Mouse (Mus musculus): ENCODE results near the gene Axl. TPM values are rescaled to one million over a fixed set of nuclear protein-coding genes. Genes with fewer than 3 reads are reported as not detected.
"Not testable (repeated sequence)": the region's sequence is repeated elsewhere in the genome, so short reads cannot be mapped to it uniquely, and the experiment has no call there.

The Axl gene
- total and polyA plus RNA-seq, 3 experiments: 0.19 to 0.98 (median 0.96) TPM

DNA sequence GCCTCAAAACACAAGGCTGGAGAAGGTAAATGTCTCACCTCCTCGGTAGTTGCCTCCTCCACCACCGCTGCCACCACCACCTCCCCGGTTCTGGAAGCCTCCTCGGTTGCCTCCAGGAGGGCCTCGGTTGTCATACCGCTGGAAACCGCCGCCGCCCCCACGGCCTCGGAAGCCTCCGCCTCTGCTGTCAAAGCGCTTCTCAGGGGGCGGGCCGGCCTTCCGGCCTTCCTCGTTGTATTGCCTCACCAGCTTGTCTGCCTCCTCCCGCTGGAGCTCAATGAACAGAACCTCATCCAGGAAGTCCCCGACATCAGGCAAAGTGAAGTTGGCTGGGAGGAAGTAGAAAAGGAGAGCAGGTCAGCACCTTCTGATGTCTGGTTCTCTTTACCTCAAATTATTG, 62.6 kb downstream of the Axl start:
- H3K27ac ChIP-seq (ENCODE audit: insufficient read depth, low read depth): no peak overlapping the region
- H3K79me2 ChIP-seq (replicated peaks; ENCODE audit: control insufficient read depth, extremely low read depth, insufficient read depth, poor library complexity, severe bottlenecking): no peaks in the 10 kb centered on the region; the same call in 1 of the 2 replicates
- H3K27me3 ChIP-seq (replicated peaks): no peaks in the 10 kb centered on the region
- no peak overlapping the region for H3K9ac ChIP-seq (ENCODE audit: insufficient read depth, low read depth)
- no peak overlapping the region for H3K4me2 ChIP-seq (ENCODE audit: insufficient read depth, low read depth, poor library complexity, severe bottlenecking)
- H3K4me1 ChIP-seq (ENCODE audit: control insufficient read depth in 1 of 2, insufficient read depth in 2 of 2): no peaks in the 10 kb centered on the region
- in situ Hi-C loops (cut with MboI; ENCODE audit: low pct_ligation_motif_present, low pct_unique_long_range_greater_than_20kb, low sequenced_read_pairs): no loop called here
- no peak for DNase-seq (ENCODE audit: extremely low read depth)
- dilution Hi-C loops (cut with MboI; ENCODE audit: extremely low pct_ligation_motif_present, extremely low pct_unique_long_range_greater_than_20kb, low sequenced_read_pairs): no loop called here
- peaks cover 82 to 90% of the 10 kb centered on the region in 2 experiments for H3K36me3 ChIP-seq (replicated peaks in 1 of 2; ENCODE audit: control insufficient read depth in 1 of 2, insufficient read depth in 1 of 2, low read length in 1 of 2)
- H3K4me3 ChIP-seq (replicated peaks in 1 of 3; ENCODE audit: low read depth in 2 of 3, low read length in 2 of 3, poor library complexity in 1 of 3): no peak overlapping the region
- TF ChIP-seq MAX (IDR thresholded peaks at IDR 0.05; ENCODE audit: low read length) (no peak), ETS1 (conservative IDR thresholded peaks at IDR 0.05; ENCODE audit: low read depth, low read length) (no peak), POLR2AphosphoS2 (IDR thresholded peaks at IDR 0.05; ENCODE audit: low read depth, low read length) (no peak), TCF12 (IDR thresholded peaks at IDR 0.05; ENCODE audit: low read depth, low read length) (no peak), RCOR1 (conservative IDR thresholded peaks at IDR 0.05; ENCODE audit: low read depth, low read length) (no peak), ZMIZ1 (IDR thresholded peaks at IDR 0.05; ENCODE audit: low read depth, low read length) (no peak), NELFE (IDR thresholded peaks at IDR 0.05; ENCODE audit: low read depth, low read length) (no peak)
- no peaks in the 10 kb centered on the region for H3K9me3 ChIP-seq (replicated peaks; ENCODE audit: low read length)

DNA sequence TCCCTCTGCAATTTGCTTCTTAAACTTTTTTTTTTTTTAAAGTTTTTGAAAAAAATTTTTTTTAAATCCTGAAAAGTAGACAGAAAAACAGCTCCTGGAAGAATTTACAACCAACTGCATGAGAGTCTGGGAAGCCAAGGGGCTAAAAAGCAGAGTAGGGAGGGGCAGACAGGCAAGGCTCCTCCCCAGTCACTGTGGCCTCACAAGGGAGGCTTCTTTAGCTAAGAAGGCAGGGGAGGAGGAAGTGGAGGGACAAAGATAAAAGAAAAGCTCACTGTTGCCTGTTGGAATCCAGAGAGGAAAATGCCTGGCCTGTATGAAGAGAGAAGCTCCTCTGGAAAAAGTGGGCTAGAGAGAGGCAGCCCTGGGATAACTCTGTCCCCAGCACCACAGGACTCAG, 66.7 kb downstream of the Axl start:
- H3K4me3 ChIP-seq (replicated peaks in 1 of 3; ENCODE audit: low read depth in 2 of 3, low read length in 2 of 3, poor library complexity in 1 of 3); H3K9me3 ChIP-seq (replicated peaks; ENCODE audit: low read length); H3K27ac ChIP-seq (ENCODE audit: insufficient read depth, low read depth); in situ Hi-C loops (cut with MboI; ENCODE audit: low pct_ligation_motif_present, low pct_unique_long_range_greater_than_20kb, low sequenced_read_pairs); H3K9ac ChIP-seq (ENCODE audit: insufficient read depth, low read depth); DNase-seq (ENCODE audit: extremely low read depth); H3K4me2 ChIP-seq (ENCODE audit: insufficient read depth, low read depth, poor library complexity, severe bottlenecking); dilution Hi-C loops (cut with MboI; ENCODE audit: extremely low pct_ligation_motif_present, extremely low pct_unique_long_range_greater_than_20kb, low sequenced_read_pairs); H3K27me3 ChIP-seq (replicated peaks): not testable (repeated sequence)
- peaks cover 3 to 25% of the 10 kb centered on the region in 2 experiments; a peak in 3 of 4 replicates for H3K4me1 ChIP-seq (ENCODE audit: control insufficient read depth in 1 of 2, insufficient read depth in 2 of 2)
- H3K36me3 ChIP-seq (replicated peaks in 1 of 2; ENCODE audit: control insufficient read depth in 1 of 2, insufficient read depth in 1 of 2, low read length in 1 of 2): peaks cover 55 to 72% of the 10 kb centered on the region in 2 experiments
- H3K79me2 ChIP-seq (replicated peaks; ENCODE audit: control insufficient read depth, extremely low read depth, insufficient read depth, poor library complexity, severe bottlenecking): peaks cover 14% of the 10 kb centered on the region

GRCm38 (mm10) chr7:25720760-25721159, 67.7 kb downstream of the Axl start:
- no peak overlapping the region for H3K27ac ChIP-seq (ENCODE audit: insufficient read depth, low read depth)
- no peaks in the 10 kb centered on the region for H3K9me3 ChIP-seq (replicated peaks; ENCODE audit: low read length)
- in situ Hi-C loops (cut with MboI; ENCODE audit: low pct_ligation_motif_present, low pct_unique_long_range_greater_than_20kb, low sequenced_read_pairs) (no loop called here), dilution Hi-C loops (cut with MboI; ENCODE audit: extremely low pct_ligation_motif_present, extremely low pct_unique_long_range_greater_than_20kb, low sequenced_read_pairs) (no loop called here)
- peaks cover 3 to 27% of the 10 kb centered on the region in 2 experiments; a peak in 3 of 4 replicates for H3K4me1 ChIP-seq (ENCODE audit: control insufficient read depth in 1 of 2, insufficient read depth in 2 of 2)
- H3K79me2 ChIP-seq (replicated peaks; ENCODE audit: control insufficient read depth, extremely low read depth, insufficient read depth, poor library complexity, severe bottlenecking): peaks cover 15% of the 10 kb centered on the region
- TF ChIP-seq SIN3A (IDR thresholded peaks at IDR 0.05; ENCODE audit: low read length) (no peak), NELFE (IDR thresholded peaks at IDR 0.05; ENCODE audit: low read depth, low read length) (no peak), EP300 (IDR thresholded peaks at IDR 0.05; ENCODE audit: low read length) (no peak), MXI1 (IDR thresholded peaks at IDR 0.05; ENCODE audit: low read depth, low read length) (no peak), JUN (IDR thresholded peaks at IDR 0.05; ENCODE audit: insufficient read depth, low read depth, low read length) (no peak), NRF1 (IDR thresholded peaks at IDR 0.05; ENCODE audit: low read depth, low read length) (no peak), GABPA (IDR thresholded peaks at IDR 0.05; ENCODE audit: insufficient replicate concordance, low read depth, low read length) (no peak), USF1 (IDR thresholded peaks at IDR 0.05; ENCODE audit: low read depth, low read length) (no peak), PAX5 (IDR thresholded peaks at IDR 0.05; ENCODE audit: low read length) (no peak), CHD2 (IDR thresholded peaks at IDR 0.05; ENCODE audit: low read length) (no peak), UBTF (IDR thresholded peaks at IDR 0.05; ENCODE audit: low read depth, low read length) (no peak), ELF1 (IDR thresholded peaks at IDR 0.05; ENCODE audit: low read depth, low read length) (no peak), POLR2AphosphoS2 (IDR thresholded peaks at IDR 0.05; ENCODE audit: low read depth, low read length) (no peak), MEF2A (IDR thresholded peaks at IDR 0.05; ENCODE audit: borderline replicate concordance, low read depth, low read length) (no peak), IRF4 (IDR thresholded peaks at IDR 0.05; ENCODE audit: low read depth, low read length) (no peak), SMC3 (IDR thresholded peaks at IDR 0.05; ENCODE audit: low read depth, low read length) (no peak)
- peaks cover 53 to 72% of the 10 kb centered on the region in 2 experiments for H3K36me3 ChIP-seq (replicated peaks in 1 of 2; ENCODE audit: control insufficient read depth in 1 of 2, insufficient read depth in 1 of 2, low read length in 1 of 2)
- H3K9ac ChIP-seq (ENCODE audit: insufficient read depth, low read depth): no peak overlapping the region
- H3K4me3 ChIP-seq (replicated peaks in 1 of 3; ENCODE audit: low read depth in 2 of 3, low read length in 2 of 3, poor library complexity in 1 of 3): no peak overlapping the region
- no peak overlapping the region for H3K4me2 ChIP-seq (ENCODE audit: insufficient read depth, low read depth, poor library complexity, severe bottlenecking)
- H3K27me3 ChIP-seq (replicated peaks): no peaks in the 10 kb centered on the region
- no peak for DNase-seq (ENCODE audit: extremely low read depth)

All from CH12.LX (cell line).